In genomic region chr7:26088578-26088977, GRCm38 (mm10) we compare ENCODE assay signal across 19 mouse cellular contexts. TPM values are rescaled to one million over a fixed set of nuclear protein-coding genes. Genes with fewer than 3 reads are reported as not detected.
"Had no signal": no experiment of that assay in that cellular context is flagged by ENCODE, and none has a peak within 500 bp of the region (broad histone marks: within the 10 kb centered on the region; RNA-seq: fewer than 3 reads in every experiment).

No protein-coding gene starts in this region.

RNA-seq across cellular contexts. Expression of gene Cyp2b13, which starts 27.3 kb away (rescaled TPM):
- total RNA-seq: layer of hippocampus, postnatal 14 days; left cerebral cortex, adult 8-10 months; left cerebral cortex, postnatal 14 days; left cerebral cortex, postnatal 4 days; megakaryocyte progenitor cell, adult 5-6 weeks; megakaryocyte-erythroid progenitor cell, adult 5-6 weeks; midbrain, postnatal 0 days had no signal
- polyA plus RNA-seq: intestine, embryonic 14.5 days; kidney, embryonic 15.5 days; limb, embryonic 12.5 days; limb, embryonic 15.5 days; liver, embryonic 12.5 days; lung, embryonic 15.5 days; midbrain, embryonic 11.5 days; midbrain, embryonic 14.5 days; midbrain, postnatal 0 days; neural tube, embryonic 11.5 days; neural tube, embryonic 14.5 days; stomach, embryonic 14.5 days; thymus, postnatal 0 days had no signal
